Mouse (Mus musculus) gastrocnemius, postnatal 14 days (tissue): ENCODE data around the gene Flrt2. TPM values are rescaled to one million over a fixed set of nuclear protein-coding genes. Genes with fewer than 3 reads are reported as not detected.
A peak's percentile ranks its signal among the peaks of the same experiment; 100 is the strongest.

Experiments
- DNase-seq: peaks from one replicate; pipeline ENCODE4 v3.0.0; 2021; ENCODE audit warnings: mixed read lengths
- intact Hi-C: fragments of 180-260 bp; cut with DNase I; formaldehyde crosslinking; loops from one replicate; pipeline ENCODE4 v1.15.1; 2025; ENCODE audit warnings: low total_unique reads
- total RNA-seq, 2 experiments: library from RNA; stranded (reverse); gene quantifications; 2 replicates each; pipeline ENCODE4 v1.2.3; 2021

Gene Flrt2
- total RNA-seq, 2 experiments from 2014 or later: 6.3 to 10.9 TPM

- intact Hi-C loops: no loop called here
- no peak for DNase-seq
Observed at GRCm38 (mm10) chr12:95705006-95705405, 13.0 kb downstream of the Flrt2 start.

- intact Hi-C loops: no loop called here
- DNase-seq: no peak
Observed at GRCm38 (mm10) chr12:95723265-95723664, 31.2 kb downstream of the Flrt2 start.

GRCm38 (mm10) chr12:95734075-95734474 lies 42.0 kb downstream of the Flrt2 start:
- DNase-seq: no peak

DNA sequence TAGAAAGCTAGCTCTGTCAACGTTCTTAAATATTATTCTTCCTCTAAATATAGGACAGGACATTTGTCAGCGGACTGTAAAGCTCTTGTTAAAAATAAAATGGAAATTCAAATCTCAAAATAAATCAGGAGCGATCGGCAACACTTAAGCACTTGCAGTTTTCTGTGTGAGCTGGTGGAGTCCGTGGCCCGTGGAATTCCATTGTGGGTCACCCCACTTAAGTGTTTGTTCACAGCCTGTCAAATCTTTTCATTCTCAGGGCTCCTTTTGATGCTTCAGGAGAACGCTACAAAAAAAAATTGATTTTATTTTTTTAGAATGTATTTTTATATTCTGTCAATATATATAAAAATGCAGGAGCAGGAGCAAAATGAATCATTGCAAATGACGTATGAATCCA lies 45.5 kb downstream of the Flrt2 start:
- no peak for DNase-seq
- intact Hi-C loops: no loop called here

More at GRCm38 (mm10) chr12:95734075-95734474, 42.0 kb downstream of the Flrt2 start:
- intact Hi-C loops: no loop called here

- DNase-seq: peak; percentile 8
- intact Hi-C loops: no loop called here
Observed at GRCm38 (mm10) chr12:95738031-95738430, 46.0 kb downstream of the Flrt2 start.

DNA sequence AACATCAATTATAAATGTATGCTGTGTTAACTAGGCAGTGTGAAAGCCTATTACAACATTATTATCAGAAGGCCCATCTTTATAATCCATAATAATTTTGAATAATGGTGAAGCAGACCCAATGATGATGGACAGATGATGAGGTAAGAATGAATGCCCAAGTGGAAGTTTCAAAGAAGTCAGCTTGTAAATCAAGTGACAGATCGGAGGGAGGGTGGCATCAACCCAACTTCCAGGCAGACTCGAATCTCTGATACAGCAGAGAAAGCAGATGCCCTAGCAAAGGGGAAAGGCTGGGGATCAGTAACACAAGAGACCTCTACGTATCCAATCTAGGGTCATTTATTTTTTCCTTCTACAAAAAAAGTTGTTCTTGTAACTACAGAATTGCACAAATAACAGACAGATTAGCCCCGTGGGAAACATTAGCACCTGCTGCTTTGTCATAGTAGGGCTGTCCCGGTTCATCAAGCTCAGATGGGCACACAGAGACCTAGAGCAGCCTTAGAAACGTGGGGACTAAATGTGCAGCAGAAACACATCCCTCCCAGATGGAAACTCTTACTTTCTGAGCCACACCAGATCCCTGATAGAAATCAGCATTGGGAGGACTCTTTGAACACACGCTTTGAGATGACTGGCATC lies 46.6 kb downstream of the Flrt2 start:
- intact Hi-C loops: no loop called here

DNA sequence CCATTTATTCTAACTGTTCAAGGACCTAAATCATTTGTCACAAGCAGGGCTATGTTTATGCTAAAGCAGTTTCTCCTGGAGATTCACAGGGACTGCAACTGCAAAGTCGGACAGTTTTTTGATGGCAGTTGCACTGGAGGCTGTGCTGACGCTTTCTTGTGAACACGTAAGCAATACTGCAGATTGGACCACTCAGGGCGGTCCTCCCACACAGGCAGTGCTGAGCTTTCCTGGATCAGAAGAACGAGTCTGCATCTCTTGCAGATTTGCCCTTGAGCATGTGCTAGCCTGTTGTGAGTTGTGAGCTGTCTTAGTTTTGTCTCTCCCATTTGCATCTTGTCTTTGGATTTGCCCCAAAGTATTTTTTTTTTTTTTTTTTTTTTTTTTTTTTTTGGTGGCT lies 47.7 kb downstream of the Flrt2 start:
- intact Hi-C loops: no loop called here
- no peak for DNase-seq

More for the DNA sequence above, 46.6 kb downstream of the Flrt2 start:
- DNase-seq: no peak

DNA sequence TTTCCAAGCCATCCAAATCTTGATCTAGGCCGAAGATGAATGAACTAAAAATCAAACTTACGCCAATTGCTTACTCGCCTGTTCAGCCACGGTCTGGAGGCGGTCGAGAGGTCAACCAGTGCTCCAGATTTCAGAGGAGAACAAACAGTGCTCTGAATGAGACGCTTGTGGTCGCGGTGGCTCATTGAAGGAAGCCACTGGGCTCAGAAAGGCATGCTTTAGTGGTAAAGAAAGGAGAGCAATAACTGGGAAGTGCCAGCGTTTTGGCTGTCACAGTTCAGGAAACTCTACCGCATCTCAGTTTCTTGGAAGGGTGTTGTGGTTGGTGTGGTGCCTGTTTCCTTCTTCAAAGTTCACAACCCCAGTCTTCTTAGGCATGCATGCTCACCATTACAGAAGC lies 49.3 kb downstream of the Flrt2 start:
- DNase-seq: no peak
- intact Hi-C loops: no loop called here

DNA sequence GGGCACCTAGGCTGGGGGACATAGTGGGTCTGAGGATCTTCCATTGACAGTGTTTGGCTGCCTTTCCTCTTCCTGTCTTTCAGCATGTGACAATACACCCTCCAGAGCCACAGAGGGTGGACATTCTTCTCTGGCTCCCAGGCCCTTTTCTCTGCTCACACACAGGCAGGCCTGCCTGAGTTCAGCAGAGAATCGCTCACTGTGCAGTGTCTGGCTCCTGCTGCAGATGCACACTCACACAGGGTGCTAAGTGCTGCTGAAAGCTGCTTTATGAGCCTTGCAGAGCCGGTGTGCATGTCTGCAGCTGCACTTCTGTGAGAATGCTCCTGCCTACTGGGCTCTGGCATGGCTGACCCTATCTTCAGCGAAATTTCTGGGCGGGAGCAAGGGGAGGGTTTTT lies 52.3 kb downstream of the Flrt2 start:
- intact Hi-C loops: no loop called here
- no peak for DNase-seq

DNA sequence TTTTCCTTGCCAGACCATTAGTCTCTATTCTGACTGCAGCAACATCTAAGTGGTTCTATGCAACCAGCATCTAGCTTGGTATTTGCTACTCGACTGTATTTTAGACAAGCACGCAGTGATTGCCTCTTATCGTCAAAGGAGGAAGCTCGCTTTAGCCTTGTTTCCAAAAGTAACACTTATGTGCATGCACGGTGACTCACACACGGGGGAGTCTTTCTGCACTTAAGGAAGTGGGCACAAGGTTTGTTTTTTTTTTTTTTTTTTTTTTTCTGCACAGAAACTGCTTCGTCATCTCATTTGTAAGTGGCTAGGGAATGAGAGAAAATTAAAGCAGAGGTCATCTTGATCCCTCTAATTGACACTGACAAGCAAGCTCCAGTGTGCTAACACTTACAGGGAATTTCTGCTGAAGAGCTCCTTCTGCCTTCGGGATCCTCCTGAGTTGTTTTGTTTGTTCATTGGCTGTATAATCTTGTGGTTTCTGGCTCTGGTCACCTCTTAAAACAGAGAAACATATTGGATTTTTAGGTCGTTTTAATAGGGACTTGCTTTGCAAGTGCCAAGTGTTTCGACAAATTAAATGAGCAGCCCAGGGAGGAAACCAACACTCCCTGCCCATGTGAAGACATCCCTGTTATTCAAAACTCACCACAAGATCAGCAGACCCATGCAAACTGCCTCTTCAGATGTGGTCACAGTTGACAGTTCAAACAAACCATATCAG lies 55.0 kb downstream of the Flrt2 start:
- DNase-seq: no peak
- intact Hi-C loops: no loop called here

DNA sequence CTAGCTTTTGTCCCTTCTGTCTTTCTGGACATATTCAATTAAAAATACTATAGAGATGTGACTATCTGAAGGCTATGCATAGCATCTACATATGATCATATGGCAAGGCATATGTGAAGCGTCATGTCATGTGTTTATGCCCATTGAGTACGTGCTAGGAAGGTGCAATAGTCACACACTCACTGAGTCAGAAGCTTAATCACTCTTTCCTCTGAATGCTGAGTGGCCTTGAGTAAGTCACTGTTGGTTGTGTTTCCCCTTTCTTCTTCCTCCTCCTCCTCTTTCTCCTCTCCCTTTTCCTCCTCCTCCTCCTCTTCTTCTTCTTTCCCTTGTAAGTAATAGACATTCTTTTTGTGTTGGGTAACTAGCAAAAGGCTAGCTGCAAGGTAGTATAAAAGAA lies 56.7 kb downstream of the Flrt2 start:
- no peak for DNase-seq
- intact Hi-C loops: no loop called here

DNA sequence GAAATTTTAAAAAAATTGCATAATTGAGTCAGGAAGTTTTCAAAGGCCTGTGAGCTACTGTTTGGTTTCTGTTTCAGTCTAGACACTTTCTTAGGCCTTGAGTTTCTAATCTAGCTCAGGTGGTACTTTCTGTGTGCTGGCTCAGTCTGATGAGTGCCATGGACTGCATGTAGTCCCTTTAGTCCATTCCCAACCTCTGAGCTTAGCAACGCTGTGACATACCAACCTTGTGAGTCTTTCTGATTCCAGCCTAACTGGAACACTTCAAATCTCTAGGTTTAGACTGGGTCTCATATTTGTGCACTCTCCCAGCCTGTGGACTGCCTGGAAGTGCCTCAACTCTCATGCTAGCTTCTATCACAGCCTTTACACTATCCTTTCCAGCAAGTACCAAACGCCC lies 57.2 kb downstream of the Flrt2 start:
- DNase-seq: no peak
- intact Hi-C loops: no loop called here

DNA sequence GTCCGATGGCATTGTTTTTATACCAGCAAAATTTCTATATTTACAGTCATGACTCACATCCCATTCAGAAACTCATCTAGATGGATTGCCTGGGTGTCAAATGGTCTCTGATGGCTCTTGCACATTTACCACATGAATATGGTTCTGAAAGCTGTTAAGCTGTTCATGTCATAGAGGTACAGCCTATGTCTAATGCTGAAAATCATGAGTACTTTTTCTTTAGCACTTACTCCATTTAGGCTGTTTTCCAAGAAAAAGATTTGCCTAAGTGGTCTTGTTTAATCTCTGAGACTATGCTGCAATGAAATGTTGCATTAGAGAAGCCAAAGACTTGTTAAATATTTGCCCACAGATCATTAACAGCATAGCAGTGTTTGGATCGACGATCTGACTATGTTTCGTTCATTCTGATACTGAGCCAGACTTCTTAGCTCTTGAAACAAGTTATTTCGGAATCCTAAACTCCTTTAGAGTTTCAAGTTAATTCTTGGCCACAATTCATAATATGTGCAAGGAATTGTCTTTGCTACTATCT lies 67.3 kb downstream of the Flrt2 start:
- DNase-seq: no peak
- intact Hi-C loops: no loop called here

DNA sequence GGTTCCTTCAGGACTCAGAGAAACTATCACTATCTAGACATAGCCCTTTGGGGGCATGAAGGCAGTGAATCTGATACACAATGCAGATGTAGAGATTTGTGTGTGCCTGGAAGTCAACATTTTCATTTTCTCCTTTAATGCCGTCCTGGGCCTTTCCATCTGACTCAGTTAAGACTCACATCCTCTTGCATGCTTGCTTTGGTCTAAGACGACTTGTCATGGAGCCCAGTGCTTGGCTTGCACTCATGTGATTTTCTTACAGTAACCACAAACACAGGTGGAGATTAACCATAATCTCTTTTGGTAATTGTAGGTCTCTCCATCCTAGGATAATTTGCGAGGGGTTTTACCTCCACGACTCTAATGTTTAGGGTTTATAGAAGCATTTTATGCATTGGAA lies 73.2 kb downstream of the Flrt2 start:
- intact Hi-C loops: no loop called here
- DNase-seq: no peak

DNA sequence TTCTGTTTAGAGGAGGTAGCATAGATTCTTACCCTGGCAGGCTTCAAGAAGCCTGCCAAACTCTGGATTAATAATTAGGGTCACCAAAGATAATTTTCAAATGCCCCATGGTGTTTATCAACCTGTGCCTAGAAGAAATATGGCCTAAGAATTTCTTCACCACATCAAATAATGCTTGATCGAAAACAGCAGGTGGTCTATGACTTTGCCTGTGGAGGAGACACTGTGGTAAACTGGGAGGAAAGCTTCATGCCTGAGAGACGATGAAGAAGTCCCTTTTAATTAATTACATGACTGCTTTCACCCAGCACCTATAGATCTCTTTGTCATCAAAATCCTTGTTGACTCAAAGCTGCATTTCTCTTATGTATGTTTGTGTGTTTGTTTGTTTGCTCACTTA lies 77.0 kb downstream of the Flrt2 start:
- intact Hi-C loops: no loop called here
- no peak for DNase-seq

DNA sequence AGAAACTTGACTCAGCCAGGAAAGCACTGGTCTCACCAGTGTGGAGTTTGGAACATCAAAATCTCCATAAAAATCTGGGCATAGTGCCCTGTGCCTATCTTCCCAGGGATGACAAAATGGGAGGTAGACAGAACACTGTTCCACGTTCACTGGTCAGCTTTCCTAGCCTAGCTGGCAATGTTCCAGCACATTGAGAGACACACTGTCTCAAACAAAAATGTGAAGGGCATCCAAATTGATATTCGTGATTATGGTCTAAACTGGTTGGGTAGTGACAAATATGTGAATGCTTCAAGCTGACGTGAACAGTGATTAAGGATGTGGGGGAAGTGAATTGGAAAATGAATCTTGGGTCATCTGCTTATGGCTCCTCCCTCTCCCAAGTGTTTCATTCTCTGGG lies 78.2 kb downstream of the Flrt2 start:
- intact Hi-C loops: no loop called here
- DNase-seq: no peak

DNA sequence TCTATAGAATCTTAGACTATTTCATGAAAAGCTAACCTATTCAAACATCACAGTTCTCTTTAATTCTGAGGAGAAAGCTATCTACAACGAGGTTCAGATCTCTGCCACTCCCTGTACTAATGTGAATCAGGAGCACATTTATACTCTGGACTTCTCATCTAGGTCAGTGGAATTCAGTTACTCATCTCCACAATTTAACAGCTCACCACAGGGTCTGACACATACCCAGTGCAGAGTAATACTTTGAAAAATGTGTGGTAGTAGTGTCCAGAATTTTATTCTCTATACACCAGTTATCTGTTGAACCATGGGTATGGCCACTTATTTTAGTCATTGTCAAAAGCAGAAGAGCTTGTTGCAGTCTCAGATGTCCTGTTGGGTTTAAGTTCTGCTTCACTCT lies 98.1 kb downstream of the Flrt2 start:
- DNase-seq: no peak
- intact Hi-C loops: no loop called here

DNA sequence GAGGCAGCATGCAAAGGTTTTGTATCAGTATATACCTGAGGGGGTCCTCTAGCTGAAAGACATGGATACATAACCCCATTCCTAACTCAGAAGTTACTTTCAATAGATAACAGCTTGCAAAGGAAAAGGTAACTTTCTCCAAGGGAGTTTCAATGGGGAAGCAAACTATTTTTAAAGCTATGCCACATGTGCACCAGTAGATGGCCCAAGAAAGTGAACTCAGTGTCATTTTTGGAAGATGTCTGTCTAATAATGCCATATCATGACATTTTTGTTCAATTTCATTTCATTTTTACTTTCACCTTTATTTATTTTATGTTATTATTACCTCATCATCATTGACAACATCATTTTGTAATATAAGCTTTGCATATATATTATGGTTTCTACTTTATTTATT lies 124.6 kb downstream of the Flrt2 start:
- intact Hi-C loops: no loop called here
- no peak for DNase-seq
